ENCODE assay signal across 23 mouse cellular contexts in the genomic region with DNA sequence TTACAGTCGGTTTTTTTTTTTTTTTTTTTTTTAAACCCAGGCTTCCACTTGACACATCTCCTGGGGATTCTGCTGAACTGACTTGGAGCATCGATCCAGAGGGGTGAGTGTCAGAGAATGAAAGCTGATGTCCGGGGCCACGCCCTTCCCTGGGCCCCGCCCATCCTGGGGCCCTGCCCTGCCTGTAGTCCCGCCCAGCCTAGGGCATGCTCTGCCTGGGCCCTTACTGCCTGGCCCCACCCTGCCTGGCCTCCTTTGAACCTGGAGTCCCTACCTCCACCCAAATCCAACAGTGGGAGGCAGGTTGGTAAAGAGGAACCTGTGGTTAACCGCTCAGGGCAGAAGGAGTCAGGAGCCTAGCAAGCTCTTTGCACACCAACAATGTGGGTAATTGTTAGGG.
DNase-seq lines count a peak whose midpoint lies in the region; ATAC-seq and TF ChIP-seq lines count a peak whose summit lies in the region.
"Had no signal": no experiment of that assay in that cellular context is flagged by ENCODE, and none has a peak within 500 bp of the region (broad histone marks: within the 10 kb centered on the region; RNA-seq: fewer than 3 reads in every experiment).

No protein-coding gene starts in this region.

- no peak overlapping the region for H3K9ac ChIP-seq in limb, embryonic 13.5 days
- no peak overlapping the region for H3K9ac ChIP-seq in ES-E14 (ENCODE audit: insufficient read depth, low read depth, low read length, poor library complexity, severe bottlenecking)
- H3K9ac ChIP-seq: embryonic facial prominence, embryonic 12.5 days; forebrain, embryonic 12.5 days; forebrain, embryonic 15.5 days; hindbrain, embryonic 12.5 days; hindbrain, embryonic 15.5 days had no signal

- in situ Hi-C loops in ES-E14 (cut with MboI; ENCODE audit: low sequenced_read_pairs in 2 of 2, unreplicated experiment in 2 of 2) = no loop called here

- DNase-seq in limb, embryonic 10.5 days (ENCODE audit: low spot score) = no peak
- DNase-seq in ES-CJ7 (ENCODE audit: low read depth, low spot score) = peak; percentile 59
- DNase-seq in ES-E14 (ENCODE audit: low read depth, low spot score) = peak; percentile 26
- DNase-seq in adrenal gland, adult 2 months = no peak
- DNase-seq in testis, postnatal 14 days (ENCODE audit: low spot score) = no peak
- DNase-seq: adrenal gland, postnatal 10 days; adrenal gland, postnatal 36 days; cerebellum, adult 18-20 months; cerebellum, adult 9-10 months; gastrocnemius, postnatal 25 days; heart, adult 2 months had no signal

- no peaks in the 10 kb centered on the region; the same call in 1 of the 2 replicates for H3K27me3 ChIP-seq in limb, embryonic 13.5 days
- H3K27me3 ChIP-seq in limb, embryonic 10.5 days (ENCODE audit: low read depth, poor library complexity, severe bottlenecking) = no peaks in the 10 kb centered on the region
- H3K27me3 ChIP-seq: embryonic facial prominence, embryonic 12.5 days; forebrain, embryonic 12.5 days; forebrain, embryonic 15.5 days; hindbrain, embryonic 12.5 days; hindbrain, embryonic 15.5 days; Patski had no signal

- no peak overlapping the region for H3K4me3 ChIP-seq in limb, embryonic 13.5 days
- H3K4me3 ChIP-seq in limb, embryonic 10.5 days = no peak overlapping the region
- H3K4me3 ChIP-seq in ES-E14 (ENCODE audit: insufficient read depth in 1 of 2, low read depth in 1 of 2, low read length in 2 of 2, poor library complexity in 1 of 2, severe bottlenecking in 1 of 2) = no peak overlapping the region
- H3K4me3 ChIP-seq: embryonic facial prominence, embryonic 12.5 days; erythroblast, embryonic 14.5 days; forebrain, embryonic 12.5 days; forebrain, embryonic 15.5 days; heart, adult 2 months; heart, embryonic 10.5 days; hindbrain, embryonic 12.5 days; hindbrain, embryonic 15.5 days had no signal

- 0 out of 2 replicates have a peak overlapping the region, but pooled peaks have one; percentile 2 for H3K4me2 ChIP-seq in limb, embryonic 13.5 days (replicated peaks)
- H3K4me2 ChIP-seq: embryonic facial prominence, embryonic 12.5 days; forebrain, embryonic 12.5 days; forebrain, embryonic 15.5 days; hindbrain, embryonic 12.5 days; hindbrain, embryonic 15.5 days had no signal

- peak; percentile 36; the same call in 1 of the 2 replicates for ATAC-seq in limb, embryonic 13.5 days (ENCODE audit: low FRiP score, low read depth)
- ATAC-seq: activated CD4-positive, CD25-positive, alpha-beta regulatory T cell, adult 4 months; CD4-positive, CD25-positive, alpha-beta regulatory T cell, adult 4 months; forebrain, embryonic 15.5 days; Patski had no signal

- H3K27ac ChIP-seq in limb, embryonic 13.5 days = no peak overlapping the region
- H3K27ac ChIP-seq in limb, embryonic 10.5 days = no peak overlapping the region
- H3K27ac ChIP-seq in ES-E14 (ENCODE audit: insufficient read depth, low read depth, low read length, poor library complexity, severe bottlenecking) = no peak overlapping the region
- H3K27ac ChIP-seq: embryonic facial prominence, embryonic 12.5 days; forebrain, embryonic 12.5 days; forebrain, embryonic 15.5 days; heart, adult 2 months; heart, embryonic 10.5 days; hindbrain, embryonic 12.5 days; hindbrain, embryonic 15.5 days had no signal

- no peaks in the 10 kb centered on the region for H3K36me3 ChIP-seq in limb, embryonic 13.5 days
- no peaks in the 10 kb centered on the region for H3K36me3 ChIP-seq in limb, embryonic 10.5 days
- H3K36me3 ChIP-seq in ES-E14 (ENCODE audit: control insufficient read depth, insufficient read depth, low read length, poor library complexity, severe bottlenecking) = no peaks in the 10 kb centered on the region
- H3K36me3 ChIP-seq: embryonic facial prominence, embryonic 12.5 days; forebrain, embryonic 12.5 days; forebrain, embryonic 15.5 days; G1E; heart, embryonic 10.5 days; hindbrain, embryonic 12.5 days; hindbrain, embryonic 15.5 days had no signal

- 60% methylated on average over 7 of the region's 7 CpGs for WGBS in limb, embryonic 13.5 days
- WGBS in limb, embryonic 10.5 days = 85% methylated on average over 7 of the region's 7 CpGs

- H3K4me1 ChIP-seq in limb, embryonic 13.5 days = peaks cover 5% of the 10 kb centered on the region; the same call in 1 of the 2 replicates
- peaks cover 9% of the 10 kb centered on the region; the same call in 1 of the 2 replicates for H3K4me1 ChIP-seq in limb, embryonic 10.5 days
- H3K4me1 ChIP-seq in ES-E14 (ENCODE audit: control insufficient read depth in 2 of 2, insufficient read depth in 2 of 2, low read length in 2 of 2, poor library complexity in 1 of 2) = no peaks in the 10 kb centered on the region
- H3K4me1 ChIP-seq: embryonic facial prominence, embryonic 12.5 days; forebrain, embryonic 12.5 days; forebrain, embryonic 15.5 days; heart, embryonic 10.5 days; hindbrain, embryonic 12.5 days had no signal

- peaks cover 8% of the 10 kb centered on the region; the same call in 1 of the 2 replicates for H3K9me3 ChIP-seq in limb, embryonic 13.5 days
- H3K9me3 ChIP-seq in limb, embryonic 10.5 days (replicated peaks) = no peaks in the 10 kb centered on the region
- H3K9me3 ChIP-seq in ES-E14 (ENCODE audit: control insufficient read depth, insufficient read depth, low read depth, low read length) = no peaks in the 10 kb centered on the region
- H3K9me3 ChIP-seq: forebrain, embryonic 12.5 days; hindbrain, embryonic 15.5 days had no signal

TF ChIP-seq in ES-E14, 5 proteins besides CTCF, POLR2A, EP300 and RAD21:
- TF ChIP-seq CHD2 (IDR thresholded peaks at IDR 0.05; ENCODE audit: low read depth, low read length) (no peak), MAFK (IDR thresholded peaks at IDR 0.05; ENCODE audit: insufficient read depth, low read depth, low read length) (no peak), ZC3H11A (IDR thresholded peaks at IDR 0.05; ENCODE audit: borderline replicate concordance, low read depth, low read length) (no peak), HCFC1 (IDR thresholded peaks at IDR 0.05; ENCODE audit: borderline replicate concordance, insufficient read depth, low read length) (no peak), ZNF384 (IDR thresholded peaks at IDR 0.05; ENCODE audit: low read depth, low read length) (no peak; the same call in 1 of the 2 replicates)
TF ChIP-seq in ES-E14: peak in this region for 0.

Comparison
In these comparisons a context has a peak if more than half of its experiments do, and no peak if none do; other contexts are left out.
1. DNase-seq: peak in ES-CJ7 (single experiment) and ES-E14 (single experiment); none in limb, embryonic 10.5 days (single experiment), adrenal gland, adult 2 months (single experiment) and testis, postnatal 14 days (single experiment).